Mouse (Mus musculus) limb, embryonic 11.5 days (tissue): ENCODE data around the gene Gna15. TPM values are rescaled to one million over a fixed set of nuclear protein-coding genes. Genes with fewer than 3 reads are reported as not detected.

Experiments
- ATAC-seq: fragments of 200-750 bp; cut with Nextera tagmentation; 2 replicates; pipeline ENCODE4 v1.8.0; 2017; ENCODE audit warnings: low read depth; ENCODE audit not compliant: insufficient number of reproducible peaks, low FRiP score, low TSS enrichment
- DNase-seq: peaks from one replicate; pipeline ENCODE4 v3.0.0-alpha.2; 2015; ENCODE audit warnings: low spot score
- H3K27ac ChIP-seq: fragments of 300-500 bp; sonication (generic); replicated peaks from 2 replicates; pipeline ENCODE4 v1.5.1; 2014; ENCODE audit warnings: low read depth, mild to moderate bottlenecking, low read length
- H3K27me3 ChIP-seq: fragments of 300-500 bp; sonication (generic); 2 replicates; pipeline ENCODE4 v1.6.1; 2014; ENCODE audit warnings: mild to moderate bottlenecking, low read length, mixed read lengths; ENCODE audit not compliant: control insufficient read depth, insufficient read depth
- H3K36me3 ChIP-seq: fragments of 300-500 bp; sonication (generic); 2 replicates; pipeline ENCODE4 v1.6.1; 2014; ENCODE audit warnings: mild to moderate bottlenecking, low read length, moderate library complexity, mixed read lengths; ENCODE audit not compliant: control insufficient read depth, insufficient read depth
- H3K4me1 ChIP-seq: fragments of 300-500 bp; sonication (generic); 2 replicates; pipeline ENCODE4 v1.6.1; 2014; ENCODE audit warnings: low read length, mixed read lengths; ENCODE audit not compliant: control insufficient read depth, insufficient read depth
- H3K4me2 ChIP-seq: fragments of 300-500 bp; sonication (generic); 2 replicates; pipeline ENCODE4 v1.6.1; 2014; ENCODE audit warnings: low read depth, mild to moderate bottlenecking, moderate library complexity; ENCODE audit not compliant: severe bottlenecking
- H3K4me3 ChIP-seq: fragments of 300-500 bp; sonication (generic); 2 replicates; pipeline ENCODE4 v1.5.1; 2014; ENCODE audit warnings: low read depth, low read length
- H3K9ac ChIP-seq: fragments of 300-500 bp; sonication (generic); 2 replicates; pipeline ENCODE4 v1.6.1; 2014; ENCODE audit warnings: mild to moderate bottlenecking, low read length
- H3K9me3 ChIP-seq: fragments of 300-500 bp; sonication (generic); 2 replicates; pipeline ENCODE4 v1.6.1; 2016; ENCODE audit warnings: low read length; ENCODE audit not compliant: control insufficient read depth
- WGBS: fragments of 180-500 bp; shearing (Covaris S2); extraction: QIAGEN DNeasy Blood & Tissue Kit; methylation state at CpG from one replicate; pipeline ENCODE4 v1.1.7; 2014; 5-methylcytosine and 5-hydroxymethylcytosine counted together
- polyA plus RNA-seq: library from polyadenylated mRNA; unstranded; fragments of >200 nt; fragmentation: Nextera tagmentation; extraction: Ambion mirVana; gene quantifications from 2 replicates; pipeline ENCODE4 v1.2.1, GENCODE M21; 2014

Gna15 gene
- 0.99 and 1.1 TPM in 2 replicates for polyA plus RNA-seq

- H3K27ac ChIP-seq: no peak within 1 kb of the TSS
- H3K4me1 ChIP-seq: no peaks in the 10 kb centered on the region
- H3K27me3 ChIP-seq: 0 out of 2 replicates have a peak, but pooled peaks cover 9% of the 10 kb centered on the region
- no peak within 1 kb of the TSS for H3K4me3 ChIP-seq
- no peaks in the 10 kb centered on the region; the same call in 1 of the 2 replicates for H3K9me3 ChIP-seq
- H3K9ac ChIP-seq: 0 out of 2 replicates have a peak within 1 kb of the TSS, but pooled peaks have one; percentile 27
- no peak for DNase-seq
- 0 out of 2 replicates have a peak, but pooled peaks have one; percentile 31 for ATAC-seq
- no peak within 1 kb of the TSS for H3K4me2 ChIP-seq
- 13% methylated on average over 8 of the region's 9 CpGs for WGBS
- H3K36me3 ChIP-seq: no peaks in the 10 kb centered on the region; the same call in 1 of the 2 replicates
These were observed at the start of gene Gna15 for GRCm38 (mm10) chr10:81524051-81524605. Gene Gna15 (minus strand): TSS chr10:81524225.

GRCm38 (mm10) chr10:81572975-81573374 is 49.0 kb upstream of the Gna15 start:
- 10% methylated on average over 9 of the region's 9 CpGs for WGBS
- ATAC-seq: no peak
- H3K27me3 ChIP-seq: peaks cover 8% of the 10 kb centered on the region; the same call in 1 of the 2 replicates
- no peak for DNase-seq
- H3K4me3 ChIP-seq: no peak overlapping the region
- no peak overlapping the region for H3K9ac ChIP-seq
- H3K27ac ChIP-seq: no peak overlapping the region; the same call in 1 of the 2 replicates
- no peaks in the 10 kb centered on the region for H3K36me3 ChIP-seq
- H3K9me3 ChIP-seq: no peaks in the 10 kb centered on the region
- peaks cover 57% of the 10 kb centered on the region for H3K4me1 ChIP-seq
- no peak overlapping the region for H3K4me2 ChIP-seq

GRCm38 (mm10) chr10:81572133-81572671 is 48.2 kb upstream of the Gna15 start:
- Histone ChIP-seq H3K36me3 (no peaks in the 10 kb centered on the region), H3K4me3 (peak overlapping the region; percentile 12; the same call in 1 of the 2 replicates), H3K9me3 (no peaks in the 10 kb centered on the region), H3K27me3 (peaks cover 8% of the 10 kb centered on the region; the same call in 1 of the 2 replicates), H3K9ac (peak overlapping the region; percentile 37; the same call in 1 of the 2 replicates), H3K27ac (peak overlapping the region; percentile 75), H3K4me1 (peaks cover 60% of the 10 kb centered on the region), H3K4me2 (peak overlapping the region; percentile 39)
- no peak for ATAC-seq
- 4% methylated on average over 9 of the region's 9 CpGs for WGBS
- DNase-seq: no peak

GRCm38 (mm10) chr10:81571501-81571876 is 47.5 kb upstream of the Gna15 start:
- H3K27ac ChIP-seq: peak overlapping the region; percentile 87
- H3K4me2 ChIP-seq: peak overlapping the region; percentile 56
- ATAC-seq (peak; percentile 88), DNase-seq (peak; percentile 96)
- H3K4me3 ChIP-seq: peak overlapping the region; percentile 25
- H3K4me1 ChIP-seq: peaks cover 60% of the 10 kb centered on the region
- H3K27me3 ChIP-seq: peaks cover 8% of the 10 kb centered on the region; the same call in 1 of the 2 replicates
- under 1% methylated on average over 18 of the region's 18 CpGs for WGBS
- H3K9ac ChIP-seq: 0 out of 2 replicates have a peak overlapping the region, but pooled peaks have one; percentile 37
- H3K36me3 ChIP-seq: no peaks in the 10 kb centered on the region
- no peaks in the 10 kb centered on the region for H3K9me3 ChIP-seq

GRCm38 (mm10) chr10:81570831-81571500 is 46.9 kb upstream of the Gna15 start:
- no peaks in the 10 kb centered on the region for H3K9me3 ChIP-seq
- H3K27me3 ChIP-seq: peaks cover 8% of the 10 kb centered on the region; the same call in 1 of the 2 replicates
- H3K36me3 ChIP-seq: no peaks in the 10 kb centered on the region
- peak overlapping the region; percentile 87 for H3K27ac ChIP-seq
- peak overlapping the region; percentile 56 for H3K4me2 ChIP-seq
- peak overlapping the region; percentile 25 for H3K4me3 ChIP-seq
- peak; percentile 99 for DNase-seq
- no peak overlapping the region for H3K9ac ChIP-seq
- H3K4me1 ChIP-seq: peaks cover 59% of the 10 kb centered on the region
- under 1% methylated on average over 32 of the region's 34 CpGs for WGBS
- ATAC-seq: peak; percentile 63

- Histone ChIP-seq H3K4me2 (peak overlapping the region; percentile 56), H3K4me1 (peaks cover 56% of the 10 kb centered on the region), H3K9me3 (no peaks in the 10 kb centered on the region), H3K9ac (no peak overlapping the region), H3K4me3 (peak overlapping the region; percentile 19), H3K27ac (peak overlapping the region; percentile 87), H3K36me3 (peaks cover 6% of the 10 kb centered on the region), H3K27me3 (peaks cover 8% of the 10 kb centered on the region; the same call in 1 of the 2 replicates)
- ATAC-seq (peak; percentile 32; the same call in 1 of the 2 replicates), DNase-seq (peak; percentile 78)
- 0% methylated on average over 9 of the region's 11 CpGs for WGBS
These were observed 46.3 kb upstream of the Gna15 start for GRCm38 (mm10) chr10:81570238-81570800.

- peaks cover 8% of the 10 kb centered on the region; the same call in 1 of the 2 replicates for H3K27me3 ChIP-seq
- 36% methylated on average over 9 of the region's 9 CpGs for WGBS
- H3K4me1 ChIP-seq: peaks cover 58% of the 10 kb centered on the region
- H3K4me3 ChIP-seq: no peak overlapping the region
- H3K9ac ChIP-seq: no peak overlapping the region
- peak overlapping the region; percentile 87 for H3K27ac ChIP-seq
- DNase-seq (no peak), ATAC-seq (no peak)
- H3K36me3 ChIP-seq: peaks cover 9% of the 10 kb centered on the region
- no peaks in the 10 kb centered on the region for H3K9me3 ChIP-seq
- peak overlapping the region; percentile 56 for H3K4me2 ChIP-seq
These were observed 45.6 kb upstream of the Gna15 start for GRCm38 (mm10) chr10:81569507-81570237.
